Mouse (Mus musculus) liver, embryonic 11.5 days (tissue): ENCODE data around the gene Tmem204. TPM values are rescaled to one million over a fixed set of nuclear protein-coding genes. Genes with fewer than 3 reads are reported as not detected.

Experiments
- ATAC-seq: fragments of 200-750 bp; cut with Nextera tagmentation; replicated peaks from 2 replicates; pipeline ENCODE4 v1.8.0; 2017; ENCODE audit warnings: moderate number of reproducible peaks, mild to moderate bottlenecking, moderate TSS enrichment, moderate library complexity; ENCODE audit not compliant: low FRiP score
- DNase-seq: peaks from one replicate; pipeline ENCODE4 v3.0.0-alpha.2; 2017; ENCODE audit warnings: low spot score
- H3K27ac ChIP-seq: fragments of 300-500 bp; sonication (generic); 2 replicates; pipeline ENCODE4 v1.5.1; 2014; ENCODE audit warnings: mild to moderate bottlenecking, low read depth, low read length, control low read depth
- H3K27me3 ChIP-seq: fragments of 300-500 bp; sonication (generic); replicated peaks from 2 replicates; pipeline ENCODE4 v1.6.1; 2014; ENCODE audit warnings: low read length, mixed read lengths; ENCODE audit not compliant: control insufficient read depth, insufficient read depth
- H3K36me3 ChIP-seq: fragments of 300-500 bp; sonication (generic); 2 replicates; pipeline ENCODE4 v1.6.1; 2014; ENCODE audit warnings: mild to moderate bottlenecking, low read length, moderate library complexity, mixed read lengths; ENCODE audit not compliant: control insufficient read depth, insufficient read depth
- H3K4me1 ChIP-seq: fragments of 300-500 bp; sonication (generic); replicated peaks from 2 replicates; pipeline ENCODE4 v1.6.1; 2014; ENCODE audit warnings: low read length, mixed read lengths; ENCODE audit not compliant: control insufficient read depth, insufficient read depth
- H3K4me2 ChIP-seq: fragments of 300-500 bp; sonication (generic); 2 replicates; pipeline ENCODE4 v1.6.1; 2014; ENCODE audit warnings: mild to moderate bottlenecking, control low read depth, moderate library complexity
- H3K4me3 ChIP-seq: fragments of 300-500 bp; sonication (generic); 2 replicates; pipeline ENCODE4 v1.5.1; 2014; ENCODE audit warnings: low read depth, low read length, control low read depth
- H3K9ac ChIP-seq: fragments of 300-500 bp; sonication (generic); 2 replicates; pipeline ENCODE4 v1.6.1; 2014; ENCODE audit warnings: low read depth, low read length, control low read depth
- H3K9me3 ChIP-seq: fragments of 300-500 bp; sonication (generic); 2 replicates; pipeline ENCODE4 v1.6.1; 2016; ENCODE audit warnings: low read length, inconsistent platforms, mixed read lengths; ENCODE audit not compliant: control insufficient read depth
- WGBS: fragments of 180-500 bp; shearing (Covaris S2); extraction: QIAGEN DNeasy Blood & Tissue Kit; methylation state at CpG from one replicate; pipeline ENCODE4 v1.1.7; 2014; 5-methylcytosine and 5-hydroxymethylcytosine counted together
- polyA plus RNA-seq: library from polyadenylated mRNA; unstranded; fragments of >200 nt; fragmentation: Nextera tagmentation; extraction: Ambion mirVana; gene quantifications from 2 replicates; pipeline ENCODE4 v1.2.1, GENCODE M21; 2014

The Tmem204 gene
- polyA plus RNA-seq, 1 experiment from 2014 or later, result 8.5 TPM

GRCm38 (mm10) chr17:25082081-25082847, 1.1 kb downstream of the Tmem204 start:
- no peaks in the 10 kb centered on the region; the same call in 1 of the 2 replicates for H3K36me3 ChIP-seq
- DNase-seq (no peak), ATAC-seq (peak; percentile 29; the same call in 1 of the 2 replicates)
- H3K27ac ChIP-seq, result peak overlapping the region; percentile 74
- no peak overlapping the region; the same call in 1 of the 2 replicates for H3K4me2 ChIP-seq
- no peaks in the 10 kb centered on the region for H3K9me3 ChIP-seq
- H3K9ac ChIP-seq, result no peak overlapping the region
- 44% methylated on average over 14 of the region's 14 CpGs for WGBS
- H3K4me3 ChIP-seq, result no peak overlapping the region
- H3K27me3 ChIP-seq, result no peaks in the 10 kb centered on the region
- H3K4me1 ChIP-seq, result peaks cover 26% of the 10 kb centered on the region

GRCm38 (mm10) chr17:25080960-25081381, 2.4 kb downstream of the Tmem204 start:
- ATAC-seq, result no peak
- 62% methylated on average over 11 of the region's 11 CpGs for WGBS
- Histone ChIP-seq H3K4me2 (peak overlapping the region; percentile 6), H3K9me3 (no peaks in the 10 kb centered on the region), H3K36me3 (no peaks in the 10 kb centered on the region; the same call in 1 of the 2 replicates), H3K4me3 (peak overlapping the region; percentile 33), H3K27ac (peak overlapping the region; percentile 74), H3K9ac (peak overlapping the region; percentile 21; the same call in 1 of the 2 replicates), H3K4me1 (peaks cover 13% of the 10 kb centered on the region), H3K27me3 (no peaks in the 10 kb centered on the region)
- no peak for DNase-seq

GRCm38 (mm10) chr17:25080210-25080609, 3.2 kb downstream of the Tmem204 start:
- peak overlapping the region; percentile 74 for H3K27ac ChIP-seq
- DNase-seq, result no peak
- ATAC-seq, result no peak
- no peaks in the 10 kb centered on the region for H3K9me3 ChIP-seq
- H3K27me3 ChIP-seq, result no peaks in the 10 kb centered on the region
- H3K4me2 ChIP-seq, result peak overlapping the region; percentile 6
- WGBS, result 78% methylated on average over 13 of the region's 13 CpGs
- H3K36me3 ChIP-seq, result no peaks in the 10 kb centered on the region; the same call in 1 of the 2 replicates
- peak overlapping the region; percentile 21; the same call in 1 of the 2 replicates for H3K9ac ChIP-seq
- H3K4me1 ChIP-seq, result peaks cover 13% of the 10 kb centered on the region
- H3K4me3 ChIP-seq, result peak overlapping the region; percentile 33

GRCm38 (mm10) chr17:25077771-25078372, 5.5 kb downstream of the Tmem204 start:
- H3K36me3 ChIP-seq, result no peaks in the 10 kb centered on the region; the same call in 1 of the 2 replicates
- H3K27me3 ChIP-seq, result no peaks in the 10 kb centered on the region
- no peaks in the 10 kb centered on the region for H3K9me3 ChIP-seq
- 0 out of 2 replicates have a peak overlapping the region, but pooled peaks have one; percentile 32 for H3K27ac ChIP-seq
- H3K4me1 ChIP-seq, result peaks cover 7% of the 10 kb centered on the region
- ATAC-seq (no peak), DNase-seq (no peak)
- no peak overlapping the region for H3K4me3 ChIP-seq
- no peak overlapping the region for H3K9ac ChIP-seq
- H3K4me2 ChIP-seq, result peak overlapping the region; percentile 30
- WGBS, result 80% methylated on average over 13 of the region's 13 CpGs

- DNase-seq (no peak), ATAC-seq (no peak)
- peaks cover 3% of the 10 kb centered on the region for H3K4me1 ChIP-seq
- no peak overlapping the region for H3K4me2 ChIP-seq
- no peak overlapping the region for H3K27ac ChIP-seq
- H3K27me3 ChIP-seq, result no peaks in the 10 kb centered on the region
- no peaks in the 10 kb centered on the region; the same call in 1 of the 2 replicates for H3K36me3 ChIP-seq
- H3K9me3 ChIP-seq, result no peaks in the 10 kb centered on the region
- H3K9ac ChIP-seq, result no peak overlapping the region
- H3K4me3 ChIP-seq, result no peak overlapping the region
- 91% methylated on average over 4 of the region's 4 CpGs for WGBS
Observed at GRCm38 (mm10) chr17:25076906-25077305, 6.5 kb downstream of the Tmem204 start.

- no peak overlapping the region for H3K4me2 ChIP-seq
Observed at GRCm38 (mm10) chr17:25068690-25069089, 14.7 kb downstream of the Tmem204 start.

GRCm38 (mm10) chr17:25067442-25067851, 15.9 kb downstream of the Tmem204 start:
- Histone ChIP-seq H3K27me3 (no peaks in the 10 kb centered on the region), H3K9ac (no peak overlapping the region), H3K27ac (no peak overlapping the region), H3K4me1 (peaks cover 6% of the 10 kb centered on the region), H3K4me2 (no peak overlapping the region), H3K9me3 (no peaks in the 10 kb centered on the region), H3K4me3 (no peak overlapping the region), H3K36me3 (no peaks in the 10 kb centered on the region)
- DNase-seq (no peak), ATAC-seq (no peak)
- 50% methylated on average over 8 of the region's 8 CpGs for WGBS

More at GRCm38 (mm10) chr17:25068690-25069089, 14.7 kb downstream of the Tmem204 start:
- Histone ChIP-seq H3K9me3 (no peaks in the 10 kb centered on the region), H3K36me3 (no peaks in the 10 kb centered on the region), H3K4me3 (no peak overlapping the region), H3K27ac (peak overlapping the region; percentile 56), H3K4me1 (peaks cover 6% of the 10 kb centered on the region), H3K9ac (no peak overlapping the region), H3K27me3 (no peaks in the 10 kb centered on the region)
- WGBS, result 47% methylated on average over 2 of the region's 2 CpGs
- DNase-seq, result no peak
- ATAC-seq, result no peak

- DNase-seq (no peak), ATAC-seq (no peak)
- H3K4me1 ChIP-seq, result peaks cover 6% of the 10 kb centered on the region
- H3K9me3 ChIP-seq, result no peaks in the 10 kb centered on the region
- 91% methylated on average over 7 of the region's 7 CpGs for WGBS
- no peaks in the 10 kb centered on the region; the same call in 1 of the 2 replicates for H3K36me3 ChIP-seq
- H3K27me3 ChIP-seq, result no peaks in the 10 kb centered on the region
- peak overlapping the region; percentile 36; the same call in 1 of the 2 replicates for H3K27ac ChIP-seq
- H3K4me2 ChIP-seq, result no peak overlapping the region
- no peak overlapping the region for H3K4me3 ChIP-seq
- no peak overlapping the region for H3K9ac ChIP-seq
Observed at GRCm38 (mm10) chr17:25066595-25066994, 16.8 kb downstream of the Tmem204 start.
